Mouse (Mus musculus) C2C12 (cell line): ENCODE measurements around the gene Frmd5. TPM values are rescaled to one million over a fixed set of nuclear protein-coding genes. Genes with fewer than 3 reads are reported as not detected.
"Not testable (repeated sequence)": the region's sequence is repeated elsewhere in the genome, so short reads cannot be mapped to it uniquely, and the experiment has no call there.

ENCODE experiments used
- H3K27me3 ChIP-seq: one replicate; pipeline ENCODE4 v1.6.1; 2011; ENCODE audit not compliant: control insufficient read depth, insufficient read depth, insufficient read length
- H3K36me3 ChIP-seq: one replicate; pipeline ENCODE4 v1.6.1; 2011; ENCODE audit not compliant: control insufficient read depth, insufficient read depth
- H3K4me3 ChIP-seq: one replicate; pipeline ENCODE4 v1.5.1; 2011; ENCODE audit warnings: mild to moderate bottlenecking, control low read depth; ENCODE audit not compliant: poor library complexity, insufficient read depth, severe bottlenecking
- H3K79me2 ChIP-seq: one replicate; pipeline ENCODE4 v1.6.1; 2011; ENCODE audit not compliant: control insufficient read depth, insufficient read depth
- H3K79me3 ChIP-seq: one replicate; pipeline ENCODE4 v1.6.1; 2011; ENCODE audit warnings: low read depth, control low read depth
- H3ac ChIP-seq: one replicate; pipeline ENCODE3; 2011; ENCODE audit warnings: low read depth; ENCODE audit not compliant: control insufficient read depth, insufficient read length
- CEBPB ChIP-seq: IDR thresholded peaks from one replicate; pipeline ENCODE4 v1.6.1; 2011; ENCODE audit warnings: low read depth, mild to moderate bottlenecking, control low read depth, moderate library complexity
- CTCF ChIP-seq: IDR thresholded peaks from one replicate; pipeline ENCODE4 v1.5.1; 2011; ENCODE audit not compliant: control insufficient read depth, insufficient read depth, insufficient read length
- FOSL1 ChIP-seq: IDR thresholded peaks from one replicate; pipeline ENCODE4 v1.8.0; 2011; ENCODE audit warnings: mild to moderate bottlenecking, low read length; ENCODE audit not compliant: poor library complexity, insufficient read depth, severe bottlenecking
- MAX ChIP-seq: IDR thresholded peaks from one replicate; pipeline ENCODE4 v1.6.1; 2011; ENCODE audit warnings: mild to moderate bottlenecking, control low read depth
- MYOD1 ChIP-seq: IDR thresholded peaks from one replicate; pipeline ENCODE4 v1.6.1; 2011; ENCODE audit warnings: low read depth; ENCODE audit not compliant: control insufficient read depth, insufficient read length
- MYOG ChIP-seq: IDR thresholded peaks from one replicate; pipeline ENCODE4 v1.6.1; 2011; ENCODE audit not compliant: control insufficient read depth, insufficient read length; ENCODE audit errors: extremely low read depth
- USF1 ChIP-seq: IDR thresholded peaks from one replicate; pipeline ENCODE4 v1.6.1; 2011; ENCODE audit warnings: low read depth, mild to moderate bottlenecking, control low read depth, moderate library complexity
- polyA plus RNA-seq: library from polyadenylated mRNA; unstranded; fragments of >200 nt; fragmentation: generic; extraction: Trizol; gene quantifications from one replicate; pipeline ENCODE4 v1.2.1, GENCODE M21; 2012; ENCODE audit warnings: missing spikeins

Gene Frmd5
- polyA plus RNA-seq, 1 experiment, result 0.51 TPM

GRCm38 (mm10) chr2:121507173-121507950 lies 299.5 kb downstream of the Frmd5 start:
- peak overlapping the region; percentile 40 for H3ac ChIP-seq
- H3K27me3 ChIP-seq, result no peaks in the 10 kb centered on the region
- H3K4me3 ChIP-seq, result peak overlapping the region; percentile 85
- peaks cover 30% of the 10 kb centered on the region for H3K79me3 ChIP-seq
- no peak for TF ChIP-seq MAX
- no peak for TF ChIP-seq CEBPB
- no peak for TF ChIP-seq USF1
- TF ChIP-seq CTCF, result no peak
- no peak for TF ChIP-seq FOSL1
- no peak for TF ChIP-seq MYOG
- no peak for TF ChIP-seq MYOD1
- peaks cover 63% of the 10 kb centered on the region for H3K79me2 ChIP-seq
- H3K36me3 ChIP-seq, result peaks cover 13% of the 10 kb centered on the region

DNA sequence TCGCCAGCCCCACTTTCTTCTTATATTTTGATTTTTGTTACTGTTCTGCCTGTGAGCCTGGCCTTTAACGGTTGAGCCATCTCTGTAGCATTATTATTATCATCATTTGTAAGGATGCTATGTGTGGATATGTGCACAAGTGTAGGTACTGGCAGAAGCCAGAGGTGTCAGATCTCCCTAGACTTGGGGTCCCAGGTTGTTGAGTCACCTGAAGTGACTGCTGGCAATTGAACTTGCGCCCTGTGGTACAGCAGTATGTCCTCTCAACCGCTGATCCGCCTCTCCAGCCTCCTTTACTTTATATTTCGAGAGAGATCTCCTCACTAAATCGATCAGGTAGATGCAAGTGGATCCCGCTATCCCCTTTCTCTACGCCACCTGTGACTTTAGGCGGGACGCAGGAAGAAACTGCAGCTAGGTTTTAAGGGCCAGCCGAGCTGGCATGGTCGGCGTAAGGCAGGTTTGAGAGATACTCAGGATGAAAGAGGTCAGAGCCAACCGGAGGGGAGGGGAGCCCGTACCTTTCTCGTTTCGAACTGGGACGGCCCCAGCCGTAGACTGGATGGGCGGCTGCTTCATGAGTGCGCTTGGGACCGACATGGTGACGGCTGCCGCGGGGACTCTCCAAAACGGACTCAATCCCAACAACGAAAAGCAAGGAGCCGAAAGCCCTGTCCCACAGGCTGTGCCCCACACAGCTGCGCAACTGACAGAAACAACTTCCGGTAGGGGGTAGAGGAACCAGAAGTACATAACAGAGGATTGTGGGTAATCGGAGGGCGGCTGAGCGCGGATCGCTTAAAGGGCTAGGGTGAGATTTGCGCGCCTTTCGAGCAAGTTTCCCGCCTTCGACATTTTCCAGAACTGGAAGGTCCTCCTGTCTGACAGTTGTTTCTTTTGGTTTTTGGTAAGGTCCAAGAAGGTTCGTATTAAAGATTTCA lies 300.7 kb downstream of the Frmd5 start, which contains the start of the genes Mfap1a and Wdr76:
TSS of gene Mfap1a (minus strand) at position 724 of the 941 bp plus-strand sequence.
TSS of gene Wdr76 (plus strand) at position 782 of the 941 bp plus-strand sequence.
- TF ChIP-seq MAX, result peak; percentile 38
- Histone ChIP-seq H3K36me3 (peaks cover 10% of the 10 kb centered on the region), H3ac (peak within 1 kb of the TSS; percentile 44), H3K79me3 (peaks cover 26% of the 10 kb centered on the region), H3K79me2 (peaks cover 61% of the 10 kb centered on the region), H3K4me3 (peak within 1 kb of the TSS; percentile 85)
- not testable (repeated sequence) for H3K27me3 ChIP-seq

DNA sequence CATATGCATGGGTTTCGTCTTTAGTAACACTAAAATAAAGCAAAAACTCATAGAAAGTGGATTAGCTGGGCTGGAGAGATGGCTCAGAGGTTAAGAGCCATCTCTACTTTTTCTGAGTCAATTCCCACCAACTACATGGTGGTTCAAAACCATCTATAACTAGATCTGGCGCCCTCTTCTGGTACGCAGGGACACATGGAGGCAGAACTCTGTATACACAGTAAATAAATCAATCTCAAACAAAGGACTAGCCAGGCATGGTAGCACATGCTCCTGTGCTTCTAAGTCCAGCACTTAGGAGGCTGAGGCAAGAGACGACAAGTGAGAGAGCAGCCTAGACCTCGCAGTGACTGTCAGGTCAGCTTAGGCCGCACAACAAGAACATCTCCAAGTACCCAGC lies 305.3 kb downstream of the Frmd5 start:
- peaks cover 16% of the 10 kb centered on the region for H3K79me2 ChIP-seq
- H3K79me3 ChIP-seq, H3K4me3 ChIP-seq, H3ac ChIP-seq, H3K36me3 ChIP-seq, H3K27me3 ChIP-seq: not testable (repeated sequence)

Other genes starting within 250 kb of the Frmd5 start
- 5.0 TPM for gene Casc4, start 59.9 kb upstream of the Frmd5 start, polyA plus RNA-seq
- 5.4 TPM for gene Ctdspl2, start 148.9 kb upstream of the Frmd5 start, polyA plus RNA-seq
- gene Mageb3, start 149.0 kb upstream of the Frmd5 start, polyA plus RNA-seq, result 0.22 TPM
- 5.6 TPM for gene Eif3j1, start 221.5 kb upstream of the Frmd5 start, polyA plus RNA-seq